Mouse (Mus musculus): ENCODE measurements around the gene U2af1. TPM values are rescaled to one million over a fixed set of nuclear protein-coding genes. Genes with fewer than 3 reads are reported as not detected.
"Not testable (repeated sequence)": the region's sequence is repeated elsewhere in the genome, so short reads cannot be mapped to it uniquely, and the experiment has no call there.

U2af1 gene
- polyA plus RNA-seq, 1 experiment from 2014 or later, result 261 TPM

GRCm38 (mm10) chr17:31613086-31613755 lies 45.5 kb downstream of the U2af1 start:
- Histone ChIP-seq H3K4me3 (replicated peaks; ENCODE audit: low read length) (no peak overlapping the region), H3K27me3 (ENCODE audit: control insufficient read depth, insufficient read depth, low read length) (no peaks in the 10 kb centered on the region), H3K9ac (ENCODE audit: low read length) (no peak overlapping the region), H3K4me1 (ENCODE audit: control insufficient read depth, insufficient read depth, low read length) (no peaks in the 10 kb centered on the region), H3K36me3 (ENCODE audit: control insufficient read depth, insufficient read depth, low read length) (no peaks in the 10 kb centered on the region), H3K4me2 (ENCODE audit: low read depth, low read length) (no peak overlapping the region), H3K27ac (ENCODE audit: low read length) (no peak overlapping the region), H3K9me3 (replicated peaks; ENCODE audit: control insufficient read depth, low read length) (no peaks in the 10 kb centered on the region)
- no peak for ATAC-seq (ENCODE audit: insufficient read depth, low FRiP score)
- WGBS, result 62% methylated on average over 4 of the region's 4 CpGs

GRCm38 (mm10) chr17:31609895-31610294 lies 48.8 kb downstream of the U2af1 start:
- 0 out of 2 replicates have a peak, but pooled peaks cover 2% of the 10 kb centered on the region for H3K36me3 ChIP-seq (ENCODE audit: control insufficient read depth, insufficient read depth, low read length)
- H3K4me2 ChIP-seq (ENCODE audit: low read depth, low read length), result no peak overlapping the region
- no peaks in the 10 kb centered on the region for H3K27me3 ChIP-seq (ENCODE audit: control insufficient read depth, insufficient read depth, low read length)
- ATAC-seq (ENCODE audit: insufficient read depth, low FRiP score), result no peak
- H3K9me3 ChIP-seq (replicated peaks; ENCODE audit: control insufficient read depth, low read length), result no peaks in the 10 kb centered on the region
- H3K9ac ChIP-seq (ENCODE audit: low read length), result no peak overlapping the region
- no peak overlapping the region for H3K27ac ChIP-seq (ENCODE audit: low read length)
- H3K4me1 ChIP-seq (ENCODE audit: control insufficient read depth, insufficient read depth, low read length), result no peaks in the 10 kb centered on the region
- 84% methylated on average over 3 of the region's 3 CpGs for WGBS
- H3K4me3 ChIP-seq (replicated peaks; ENCODE audit: low read length), result no peak overlapping the region

- ATAC-seq (ENCODE audit: insufficient read depth, low FRiP score); H3K9me3 ChIP-seq (replicated peaks; ENCODE audit: control insufficient read depth, low read length); H3K27me3 ChIP-seq (ENCODE audit: control insufficient read depth, insufficient read depth, low read length); H3K9ac ChIP-seq (ENCODE audit: low read length); H3K36me3 ChIP-seq (ENCODE audit: control insufficient read depth, insufficient read depth, low read length); H3K4me3 ChIP-seq (replicated peaks; ENCODE audit: low read length); H3K4me1 ChIP-seq (ENCODE audit: control insufficient read depth, insufficient read depth, low read length); H3K27ac ChIP-seq (ENCODE audit: low read length); H3K4me2 ChIP-seq (ENCODE audit: low read depth, low read length): not testable (repeated sequence)
- WGBS, result 94% methylated on average over 3 of the region's 3 CpGs
Measured at GRCm38 (mm10) chr17:31609173-31609572, 49.5 kb downstream of the U2af1 start.

DNA sequence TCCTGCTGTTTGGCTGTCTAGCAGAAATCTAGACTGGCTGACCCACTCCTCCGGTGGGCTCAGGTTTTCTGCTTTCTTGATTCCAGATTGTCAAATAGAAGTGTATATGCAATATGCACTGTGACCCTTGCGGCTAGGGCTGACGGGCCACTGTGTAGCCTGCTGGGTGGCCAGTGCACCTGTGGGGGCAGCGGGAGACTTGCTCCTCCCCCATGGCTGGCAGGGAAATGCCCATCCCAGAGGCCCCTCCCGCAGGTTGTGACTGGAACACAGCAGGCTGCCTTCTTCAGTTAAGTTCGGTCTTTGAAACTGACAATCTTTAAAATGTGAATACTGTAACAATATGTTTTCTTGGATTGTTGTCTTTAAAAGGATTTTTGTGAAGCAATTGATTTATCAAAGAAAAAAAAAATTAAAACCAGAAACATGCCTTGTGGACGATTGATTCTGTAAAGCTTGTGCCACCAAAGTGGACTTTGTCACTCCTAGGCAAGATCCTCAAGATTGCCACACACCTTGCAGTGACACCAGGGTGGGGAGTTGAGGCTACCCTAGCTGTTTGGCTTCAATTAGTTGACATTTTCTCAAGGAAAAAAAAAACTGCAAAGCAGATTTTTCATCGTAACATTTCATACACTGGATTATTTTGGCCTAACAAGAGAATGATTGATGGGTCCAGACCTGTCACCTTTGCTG lies 51.3 kb downstream of the U2af1 start:
- H3K4me2 ChIP-seq (ENCODE audit: low read depth, low read length), result no peak overlapping the region
- WGBS, result 81% methylated on average over 8 of the region's 8 CpGs
- no peak overlapping the region for H3K4me3 ChIP-seq (replicated peaks; ENCODE audit: low read length)
- no peaks in the 10 kb centered on the region for H3K4me1 ChIP-seq (ENCODE audit: control insufficient read depth, insufficient read depth, low read length)
- no peak overlapping the region for H3K9ac ChIP-seq (ENCODE audit: low read length)
- no peaks in the 10 kb centered on the region for H3K9me3 ChIP-seq (replicated peaks; ENCODE audit: control insufficient read depth, low read length)
- H3K27ac ChIP-seq (ENCODE audit: low read length), result no peak overlapping the region
- no peaks in the 10 kb centered on the region for H3K27me3 ChIP-seq (ENCODE audit: control insufficient read depth, insufficient read depth, low read length)
- no peak for ATAC-seq (ENCODE audit: insufficient read depth, low FRiP score)
- H3K36me3 ChIP-seq (ENCODE audit: control insufficient read depth, insufficient read depth, low read length), result peaks cover 11% of the 10 kb centered on the region

DNA sequence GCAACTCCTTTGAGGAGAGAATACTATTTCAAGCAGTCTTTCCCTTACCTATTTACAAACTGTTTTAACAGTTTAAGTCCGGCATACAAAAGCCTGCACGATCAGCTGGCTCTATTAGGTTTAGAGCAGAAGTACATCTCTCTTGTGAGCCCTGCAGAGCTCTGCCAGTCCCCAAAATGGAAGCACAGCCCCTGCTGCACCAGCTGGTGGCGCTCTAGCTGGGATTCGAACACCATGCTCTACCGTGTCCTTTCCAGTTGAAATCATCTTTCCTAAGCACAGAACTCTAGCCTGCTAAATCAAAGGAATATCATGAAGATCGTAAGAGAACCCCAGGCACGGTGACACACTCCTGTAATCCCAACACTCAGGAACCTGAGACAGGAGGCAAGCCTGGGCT lies 52.3 kb downstream of the U2af1 start:
- H3K27ac ChIP-seq (ENCODE audit: low read length), result no peak overlapping the region
- no peaks in the 10 kb centered on the region for H3K4me1 ChIP-seq (ENCODE audit: control insufficient read depth, insufficient read depth, low read length)
- 81% methylated on average over 7 of the region's 7 CpGs for WGBS
- no peak overlapping the region for H3K4me2 ChIP-seq (ENCODE audit: low read depth, low read length)
- no peak overlapping the region for H3K4me3 ChIP-seq (replicated peaks; ENCODE audit: low read length)
- no peak for ATAC-seq (ENCODE audit: insufficient read depth, low FRiP score)
- peaks cover 14% of the 10 kb centered on the region for H3K36me3 ChIP-seq (ENCODE audit: control insufficient read depth, insufficient read depth, low read length)
- H3K9ac ChIP-seq (ENCODE audit: low read length), result no peak overlapping the region
- no peaks in the 10 kb centered on the region for H3K9me3 ChIP-seq (replicated peaks; ENCODE audit: control insufficient read depth, low read length)
- no peaks in the 10 kb centered on the region for H3K27me3 ChIP-seq (ENCODE audit: control insufficient read depth, insufficient read depth, low read length)

GRCm38 (mm10) chr17:31598593-31598992 lies 60.1 kb downstream of the U2af1 start:
- Histone ChIP-seq H3K27me3 (ENCODE audit: control insufficient read depth, insufficient read depth, low read length) (no peaks in the 10 kb centered on the region), H3K4me2 (ENCODE audit: low read depth, low read length) (no peak overlapping the region), H3K4me3 (replicated peaks; ENCODE audit: low read length) (no peak overlapping the region), H3K27ac (ENCODE audit: low read length) (no peak overlapping the region), H3K9me3 (replicated peaks; ENCODE audit: control insufficient read depth, low read length) (no peaks in the 10 kb centered on the region), H3K4me1 (ENCODE audit: control insufficient read depth, insufficient read depth, low read length) (no peaks in the 10 kb centered on the region), H3K9ac (ENCODE audit: low read length) (no peak overlapping the region), H3K36me3 (ENCODE audit: control insufficient read depth, insufficient read depth, low read length) (peaks cover 17% of the 10 kb centered on the region)
- no peak for ATAC-seq (ENCODE audit: insufficient read depth, low FRiP score)
- 91% methylated on average over 8 of the region's 8 CpGs for WGBS

DNA sequence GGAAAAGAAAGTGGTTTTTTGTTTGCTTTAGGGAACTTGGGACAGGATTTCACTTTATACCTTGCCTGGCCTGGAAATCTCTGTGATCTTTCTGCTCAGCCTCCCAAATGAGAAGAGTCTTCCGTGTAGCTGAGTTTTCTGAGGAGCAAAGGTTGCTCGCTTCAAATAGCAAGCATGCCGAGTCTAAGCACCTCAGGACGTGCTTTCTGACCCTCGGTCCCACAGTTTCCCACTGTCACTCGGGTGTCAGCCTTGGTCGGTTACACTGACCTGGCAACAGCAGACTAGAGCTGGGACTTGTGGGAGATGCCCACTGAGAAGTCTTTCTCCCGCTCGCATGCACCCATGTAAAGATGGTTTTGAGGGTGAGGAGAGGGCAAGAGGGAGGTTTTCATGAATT lies 60.7 kb downstream of the U2af1 start:
- Histone ChIP-seq H3K9me3 (replicated peaks; ENCODE audit: control insufficient read depth, low read length) (no peaks in the 10 kb centered on the region), H3K36me3 (ENCODE audit: control insufficient read depth, insufficient read depth, low read length) (peaks cover 15% of the 10 kb centered on the region), H3K9ac (ENCODE audit: low read length) (no peak overlapping the region), H3K27ac (ENCODE audit: low read length) (no peak overlapping the region), H3K4me1 (ENCODE audit: control insufficient read depth, insufficient read depth, low read length) (no peaks in the 10 kb centered on the region), H3K4me2 (ENCODE audit: low read depth, low read length) (no peak overlapping the region), H3K4me3 (replicated peaks; ENCODE audit: low read length) (no peak overlapping the region), H3K27me3 (ENCODE audit: control insufficient read depth, insufficient read depth, low read length) (no peaks in the 10 kb centered on the region)
- WGBS, result 91% methylated on average over 9 of the region's 9 CpGs
- ATAC-seq (ENCODE audit: insufficient read depth, low FRiP score), result no peak

Other genes with a start within 250 kb of the U2af1 start
- gene Wdr4, start 138.9 kb downstream of the U2af1 start, polyA plus RNA-seq (2015; fragmentation: Nextera tagmentation; extraction: Ambion mirVana), result 33.8 and 42.3 TPM in 2 replicates
- gene Ndufv3, start 138.8 kb downstream of the U2af1 start, polyA plus RNA-seq (2015; fragmentation: Nextera tagmentation; extraction: Ambion mirVana), result 311 and 321 TPM in 2 replicates
- 33.4 and 34.5 TPM in 2 replicates for gene Pknox1, start 94.2 kb downstream of the U2af1 start, polyA plus RNA-seq (2015; fragmentation: Nextera tagmentation; extraction: Ambion mirVana)
- 25.0 and 25.6 TPM in 2 replicates for gene Cbs, start 21.7 kb downstream of the U2af1 start, polyA plus RNA-seq (2015; fragmentation: Nextera tagmentation; extraction: Ambion mirVana)
- 0.13 and 0.62 TPM in 2 replicates for gene Cryaa, start 18.9 kb upstream of the U2af1 start, polyA plus RNA-seq (2015; fragmentation: Nextera tagmentation; extraction: Ambion mirVana)
- 18.4 and 20.2 TPM in 2 replicates for gene Sik1, start 196.9 kb upstream of the U2af1 start, polyA plus RNA-seq (2015; fragmentation: Nextera tagmentation; extraction: Ambion mirVana)

Data from stomach, embryonic 16.5 days (tissue).